Mouse (Mus musculus) hindbrain, embryonic 15.5 days (tissue): Measurements from ENCODE around the gene 4930469K13Rik. TPM values are rescaled to one million over a fixed set of nuclear protein-coding genes. Genes with fewer than 3 reads are reported as not detected.
A peak's percentile ranks its signal among the peaks of the same experiment; 100 is the strongest.

Experiments used
- ATAC-seq: fragments of 200-750 bp; cut with Nextera tagmentation; 2 replicates; pipeline ENCODE4 v1.8.0; 2017; ENCODE audit warnings: low read depth, moderate number of reproducible peaks, moderate TSS enrichment; ENCODE audit not compliant: low FRiP score
- H3K27ac ChIP-seq: fragments of 300-500 bp; sonication (generic); replicated peaks from 2 replicates; pipeline ENCODE4 v1.5.1; 2015; ENCODE audit warnings: mild to moderate bottlenecking, inconsistent platforms
- H3K27me3 ChIP-seq: fragments of 300-500 bp; sonication (generic); 2 replicates; pipeline ENCODE4 v1.6.1; 2015; ENCODE audit warnings: control low read depth, inconsistent platforms
- H3K36me3 ChIP-seq: fragments of 300-500 bp; sonication (generic); 2 replicates; pipeline ENCODE4 v1.6.1; 2015; ENCODE audit warnings: control low read depth, inconsistent platforms
- H3K4me1 ChIP-seq: fragments of 300-500 bp; sonication (generic); replicated peaks from 2 replicates; pipeline ENCODE4 v1.6.1; 2015; ENCODE audit warnings: control low read depth, inconsistent platforms
- H3K4me2 ChIP-seq: fragments of 300-500 bp; sonication (generic); 2 replicates; pipeline ENCODE4 v1.6.1; 2015; ENCODE audit warnings: moderate library complexity, mild to moderate bottlenecking, inconsistent platforms
- H3K4me3 ChIP-seq: fragments of 300-500 bp; sonication (generic); 2 replicates; pipeline ENCODE4 v1.5.1; 2015; ENCODE audit warnings: mild to moderate bottlenecking, inconsistent platforms
- H3K9ac ChIP-seq: fragments of 300-500 bp; sonication (generic); 2 replicates; pipeline ENCODE4 v1.6.1; 2015; ENCODE audit warnings: inconsistent platforms
- H3K9me3 ChIP-seq: fragments of 300-500 bp; sonication (generic); 2 replicates; pipeline ENCODE4 v1.6.1; 2016; ENCODE audit warnings: control low read depth, inconsistent platforms
- WGBS: fragments of 180-500 bp; shearing (Covaris S2); methylation state at CpG from one replicate; pipeline ENCODE4 v1.1.7; 2015; 5-methylcytosine and 5-hydroxymethylcytosine counted together
- polyA plus RNA-seq: library from polyadenylated mRNA; unstranded; fragments of >200 nt; fragmentation: Nextera tagmentation; extraction: Ambion mirVana; gene quantifications from 2 replicates; pipeline ENCODE4 v1.2.1, GENCODE M21; 2015

The 4930469K13Rik gene
- polyA plus RNA-seq, 1 experiment from 2014 or later = 8.5 TPM

DNA sequence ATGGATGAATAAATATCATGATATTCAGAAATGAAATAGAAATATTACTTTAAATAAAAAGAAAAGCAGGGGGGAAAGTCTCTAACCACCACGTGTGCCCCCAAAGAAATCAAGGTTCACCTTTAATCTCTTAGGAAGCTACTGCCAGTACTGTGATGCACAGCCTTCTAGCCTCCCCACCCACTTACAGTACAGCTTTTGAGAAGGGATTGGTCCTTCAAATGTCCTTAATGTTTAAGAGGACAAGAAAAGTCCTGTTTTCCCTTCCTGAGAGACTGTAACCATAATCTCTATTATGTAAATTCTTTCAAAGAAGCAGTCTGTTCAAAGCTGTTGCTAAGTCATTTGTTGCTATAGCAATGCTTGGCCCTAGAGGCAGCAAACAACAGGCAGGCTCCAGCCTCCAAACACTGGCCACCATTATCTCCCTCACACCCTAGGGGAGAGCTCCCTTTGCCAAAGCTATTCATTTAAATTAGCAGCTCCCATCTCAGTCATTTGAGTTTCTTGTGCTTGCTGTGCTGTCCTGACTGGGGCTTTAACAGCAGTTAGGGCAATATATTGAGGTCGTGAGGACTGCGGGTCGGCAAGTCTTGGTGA, 14.5 kb upstream of the 4930469K13Rik start:
- Histone ChIP-seq H3K9ac (no peak overlapping the region), H3K36me3 (no peaks in the 10 kb centered on the region)
- WGBS = 17% methylated on average over 4 of the region's 4 CpGs

DNA sequence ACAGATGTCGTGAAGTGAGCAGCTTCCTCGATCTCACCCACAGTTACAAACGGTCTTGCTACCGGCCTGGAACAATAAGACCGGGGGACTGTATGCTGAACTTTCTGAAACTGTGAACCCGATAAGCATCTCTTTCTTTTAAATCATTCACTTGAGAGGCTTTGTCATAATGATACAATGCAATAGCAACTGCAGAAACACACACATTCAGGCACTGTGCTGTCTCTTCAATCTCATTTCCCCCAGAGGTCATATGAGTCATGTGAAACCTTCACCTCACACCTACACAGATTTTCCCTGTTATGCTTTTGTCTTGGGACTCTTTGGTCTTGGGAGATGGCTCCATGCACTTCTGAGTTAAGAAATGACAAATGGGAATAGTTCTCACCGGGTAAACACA, 13.6 kb upstream of the 4930469K13Rik start:
- 37% methylated on average over 7 of the region's 7 CpGs for WGBS
- Histone ChIP-seq H3K27me3 (no peaks in the 10 kb centered on the region), H3K4me1 (peaks cover 25% of the 10 kb centered on the region), H3K4me2 (no peak overlapping the region), H3K9ac (no peak overlapping the region), H3K36me3 (no peaks in the 10 kb centered on the region), H3K27ac (0 out of 2 replicates have a peak overlapping the region, but pooled peaks have one; percentile 75), H3K9me3 (no peaks in the 10 kb centered on the region), H3K4me3 (no peak overlapping the region)
- ATAC-seq = no peak

More for the DNA sequence above, 14.5 kb upstream of the 4930469K13Rik start:
- Histone ChIP-seq H3K27ac (peak overlapping the region; percentile 75), H3K9me3 (no peaks in the 10 kb centered on the region), H3K4me1 (peaks cover 25% of the 10 kb centered on the region), H3K4me3 (no peak overlapping the region), H3K27me3 (no peaks in the 10 kb centered on the region), H3K4me2 (no peak overlapping the region)
- ATAC-seq = peak; percentile 96

- Histone ChIP-seq H3K4me2 (no peak overlapping the region), H3K4me3 (no peak overlapping the region), H3K27ac (no peak overlapping the region), H3K9ac (no peak overlapping the region), H3K36me3 (no peaks in the 10 kb centered on the region), H3K27me3 (no peaks in the 10 kb centered on the region), H3K9me3 (no peaks in the 10 kb centered on the region), H3K4me1 (peaks cover 38% of the 10 kb centered on the region)
- WGBS = 100% methylated on average over 1 of the region's 1 CpGs
- ATAC-seq = no peak
These were observed 10.9 kb upstream of the 4930469K13Rik start for GRCm38 (mm10) chr11:34109260-34109659.

DNA sequence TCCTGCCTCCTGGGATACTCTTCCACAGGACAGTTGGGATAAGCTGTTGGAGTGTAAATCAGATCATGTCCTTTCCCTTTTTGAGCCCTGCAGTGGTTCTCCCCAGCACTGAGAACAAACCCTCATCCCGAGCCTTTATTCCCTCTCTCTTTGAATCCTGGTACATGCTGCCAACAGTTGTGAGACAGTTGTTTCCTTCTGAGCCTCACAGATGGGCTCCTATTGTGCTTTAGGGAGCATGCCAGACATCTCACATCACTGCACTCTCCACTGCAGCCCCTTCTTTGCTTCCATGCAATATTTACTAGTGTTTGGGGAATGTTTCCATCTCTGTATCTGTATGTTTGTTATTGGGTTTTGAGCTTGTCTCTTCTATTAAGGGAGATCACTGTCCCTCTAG, 6.6 kb upstream of the 4930469K13Rik start:
- peaks cover 12% of the 10 kb centered on the region for H3K4me1 ChIP-seq
- no peak overlapping the region for H3K4me2 ChIP-seq
- no peak overlapping the region for H3K4me3 ChIP-seq
- ATAC-seq = 0 out of 2 replicates have a peak, but pooled peaks have one; percentile 24
- WGBS = 17% methylated on average over 1 of the region's 1 CpGs
- no peaks in the 10 kb centered on the region for H3K27me3 ChIP-seq
- no peaks in the 10 kb centered on the region for H3K36me3 ChIP-seq
- H3K27ac ChIP-seq = peak overlapping the region; percentile 44; the same call in 1 of the 2 replicates
- H3K9ac ChIP-seq = no peak overlapping the region
- H3K9me3 ChIP-seq = no peaks in the 10 kb centered on the region

DNA sequence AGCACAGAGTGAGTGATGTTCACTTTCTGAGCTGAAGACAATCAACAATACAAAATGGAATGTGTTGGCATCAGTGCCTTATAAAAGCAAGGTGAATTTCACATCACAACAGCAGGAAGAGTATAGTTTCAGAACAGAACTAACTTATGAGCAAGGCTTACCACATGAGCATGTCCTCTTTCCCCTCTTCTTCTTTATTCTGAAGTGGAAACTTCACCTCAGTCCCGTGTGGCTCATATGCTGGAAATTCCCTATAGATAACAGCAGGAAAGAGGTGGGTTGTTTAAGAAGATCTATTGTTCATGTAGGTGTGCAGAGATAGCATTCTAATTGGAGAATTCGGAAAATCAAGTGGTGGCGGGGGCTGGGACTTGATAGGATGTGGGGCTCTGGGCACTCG, 3.5 kb upstream of the 4930469K13Rik start:
- Histone ChIP-seq H3K4me3 (no peak overlapping the region), H3K9ac (no peak overlapping the region), H3K36me3 (no peaks in the 10 kb centered on the region), H3K27me3 (no peaks in the 10 kb centered on the region), H3K9me3 (no peaks in the 10 kb centered on the region), H3K27ac (no peak overlapping the region), H3K4me1 (peaks cover 12% of the 10 kb centered on the region), H3K4me2 (no peak overlapping the region)
- no peak for ATAC-seq
- 90% methylated on average over 4 of the region's 4 CpGs for WGBS

GRCm38 (mm10) chr11:34087064-34087463, 11.3 kb downstream of the 4930469K13Rik start:
- no peak for ATAC-seq
- H3K9me3 ChIP-seq = no peaks in the 10 kb centered on the region
- no peaks in the 10 kb centered on the region for H3K27me3 ChIP-seq
- no peak overlapping the region for H3K9ac ChIP-seq
- no peak overlapping the region for H3K4me3 ChIP-seq
- H3K4me1 ChIP-seq = no peaks in the 10 kb centered on the region
- H3K4me2 ChIP-seq = no peak overlapping the region
- WGBS = 82% methylated on average over 3 of the region's 3 CpGs
- H3K27ac ChIP-seq = no peak overlapping the region
- H3K36me3 ChIP-seq = no peaks in the 10 kb centered on the region

DNA sequence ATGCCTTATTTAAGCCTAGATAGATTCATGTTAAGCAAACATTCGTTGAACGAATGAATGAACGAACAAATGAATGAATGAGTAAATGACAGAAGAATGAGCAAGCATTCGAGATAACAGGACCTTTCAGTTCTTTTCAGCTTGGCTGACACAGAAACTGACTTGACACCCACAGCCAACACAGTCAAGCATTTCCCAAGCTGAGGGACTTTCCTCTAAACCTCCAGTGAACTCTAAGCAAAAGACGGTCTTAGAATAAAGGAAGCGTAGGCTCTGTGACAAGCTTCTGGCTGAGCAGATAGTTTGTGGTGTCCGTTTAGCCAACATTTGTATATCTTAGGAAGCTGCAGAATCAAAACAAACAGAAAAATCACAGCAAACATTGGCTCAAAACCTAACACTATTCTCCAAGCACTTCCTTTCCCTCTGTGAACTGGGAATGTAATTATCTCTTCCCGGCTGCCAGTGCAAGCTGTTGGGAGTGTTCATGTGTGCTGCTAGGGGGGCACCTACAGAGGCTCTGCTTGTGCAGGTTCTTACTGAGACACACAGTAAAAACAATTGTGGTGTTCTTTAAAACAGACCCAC, 12.1 kb downstream of the 4930469K13Rik start:
- WGBS = 81% methylated on average over 8 of the region's 8 CpGs
- no peaks in the 10 kb centered on the region for H3K4me1 ChIP-seq
- H3K9ac ChIP-seq = no peak overlapping the region

DNA sequence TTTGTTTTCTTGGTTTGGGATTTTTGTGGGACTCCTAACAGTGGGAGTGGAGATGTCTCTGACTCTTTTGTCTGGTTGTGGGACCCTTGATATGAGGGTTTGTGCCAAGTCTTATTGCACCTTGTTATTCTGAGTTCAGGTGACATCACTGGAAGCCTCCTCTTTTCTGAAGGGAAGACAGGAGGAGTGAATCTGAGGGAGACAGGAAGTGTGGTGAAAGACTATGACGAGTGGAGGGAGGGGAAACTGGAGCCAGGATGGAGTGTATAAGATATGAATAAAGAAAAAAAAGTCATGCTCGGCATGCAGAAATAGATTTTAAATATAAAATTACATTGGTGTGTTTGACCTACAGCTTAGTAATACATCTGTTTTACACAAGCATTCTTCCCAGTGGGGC, 13.7 kb downstream of the 4930469K13Rik start:
- no peaks in the 10 kb centered on the region for H3K9me3 ChIP-seq
- no peak overlapping the region for H3K9ac ChIP-seq
- WGBS = 75% methylated on average over 2 of the region's 2 CpGs
- no peak overlapping the region for H3K4me3 ChIP-seq
- no peak overlapping the region for H3K27ac ChIP-seq
- ATAC-seq = no peak
- peaks cover 12% of the 10 kb centered on the region; the same call in 1 of the 2 replicates for H3K4me1 ChIP-seq
- no peak overlapping the region for H3K4me2 ChIP-seq
- no peaks in the 10 kb centered on the region for H3K27me3 ChIP-seq
- H3K36me3 ChIP-seq = no peaks in the 10 kb centered on the region

More for the DNA sequence above, 12.1 kb downstream of the 4930469K13Rik start:
- no peaks in the 10 kb centered on the region for H3K9me3 ChIP-seq
- H3K4me3 ChIP-seq = no peak overlapping the region
- no peaks in the 10 kb centered on the region for H3K27me3 ChIP-seq
- no peak overlapping the region for H3K4me2 ChIP-seq
- H3K27ac ChIP-seq = no peak overlapping the region
- no peak for ATAC-seq
- H3K36me3 ChIP-seq = no peaks in the 10 kb centered on the region

- ATAC-seq = no peak
- Histone ChIP-seq H3K4me3 (no peak overlapping the region), H3K4me1 (peaks cover 12% of the 10 kb centered on the region; the same call in 1 of the 2 replicates), H3K27me3 (no peaks in the 10 kb centered on the region), H3K9ac (no peak overlapping the region), H3K27ac (no peak overlapping the region), H3K9me3 (no peaks in the 10 kb centered on the region), H3K36me3 (no peaks in the 10 kb centered on the region), H3K4me2 (no peak overlapping the region)
- 86% methylated on average over 7 of the region's 7 CpGs for WGBS
These were observed 14.6 kb downstream of the 4930469K13Rik start for GRCm38 (mm10) chr11:34083795-34084194.

GRCm38 (mm10) chr11:34079542-34080464, 18.6 kb downstream of the 4930469K13Rik start:
- H3K36me3 ChIP-seq = no peaks in the 10 kb centered on the region
- peaks cover 12% of the 10 kb centered on the region; the same call in 1 of the 2 replicates for H3K4me1 ChIP-seq
- H3K9ac ChIP-seq = no peak overlapping the region
- H3K27ac ChIP-seq = peak overlapping the region; percentile 27; the same call in 1 of the 2 replicates
- no peaks in the 10 kb centered on the region for H3K27me3 ChIP-seq
- WGBS = 52% methylated on average over 6 of the region's 6 CpGs
- no peak for ATAC-seq
- H3K9me3 ChIP-seq = no peaks in the 10 kb centered on the region
- H3K4me3 ChIP-seq = no peak overlapping the region
- H3K4me2 ChIP-seq = no peak overlapping the region

- Histone ChIP-seq H3K4me1 (peaks cover 14% of the 10 kb centered on the region; the same call in 1 of the 2 replicates), H3K4me2 (no peak overlapping the region), H3K9me3 (no peaks in the 10 kb centered on the region), H3K36me3 (no peaks in the 10 kb centered on the region), H3K4me3 (no peak overlapping the region), H3K27ac (no peak overlapping the region), H3K9ac (no peak overlapping the region), H3K27me3 (peaks cover 6% of the 10 kb centered on the region; the same call in 1 of the 2 replicates)
- 93% methylated on average over 7 of the region's 7 CpGs for WGBS
- no peak for ATAC-seq
These were observed 19.8 kb downstream of the 4930469K13Rik start for GRCm38 (mm10) chr11:34078581-34078980.

- 82% methylated on average over 2 of the region's 2 CpGs for WGBS
- H3K27ac ChIP-seq = no peak overlapping the region
- ATAC-seq = no peak
These were observed 20.5 kb downstream of the 4930469K13Rik start for GRCm38 (mm10) chr11:34077870-34078269.

More at GRCm38 (mm10) chr11:34077870-34078269, 20.5 kb downstream of the 4930469K13Rik start:
- Histone ChIP-seq H3K36me3 (no peaks in the 10 kb centered on the region), H3K9ac (no peak overlapping the region), H3K4me2 (no peak overlapping the region), H3K27me3 (peaks cover 6% of the 10 kb centered on the region; the same call in 1 of the 2 replicates), H3K4me3 (no peak overlapping the region), H3K4me1 (peaks cover 14% of the 10 kb centered on the region; the same call in 1 of the 2 replicates), H3K9me3 (no peaks in the 10 kb centered on the region)
